Comparison of ENCODE assay signal across 14 mouse cellular contexts in genomic region chr2:167275856-167276255, GRCm38 (mm10). TPM values are rescaled to one million over a fixed set of nuclear protein-coding genes. Genes with fewer than 3 reads are reported as not detected.
DNase-seq lines count a peak whose midpoint lies in the region; ATAC-seq and TF ChIP-seq lines count a peak whose summit lies in the region.
"Had no signal": no experiment of that assay in that cellular context is flagged by ENCODE, and none has a peak within 500 bp of the region (broad histone marks: within the 10 kb centered on the region; RNA-seq: fewer than 3 reads in every experiment).

No protein-coding gene starts in this region.

- no peak overlapping the region for H3K4me3 ChIP-seq in heart, adult 2 months
- H3K4me3 ChIP-seq in lung, postnatal 0 days (ENCODE audit: low read depth, low read length), result no peak overlapping the region
- H3K4me3 ChIP-seq: heart, embryonic 13.5 days; kidney, embryonic 15.5 days; midbrain, embryonic 15.5 days; neural tube, embryonic 12.5 days had no signal

- H3K36me3 ChIP-seq in heart, adult 2 months (ENCODE audit: control insufficient read depth, insufficient read depth, low read length), result no peaks in the 10 kb centered on the region
- H3K36me3 ChIP-seq in lung, postnatal 0 days (ENCODE audit: insufficient read depth, low read length), result no peaks in the 10 kb centered on the region
- H3K36me3 ChIP-seq: heart, embryonic 13.5 days; kidney, embryonic 15.5 days; midbrain, embryonic 15.5 days; neural tube, embryonic 12.5 days had no signal

- no peaks in the 10 kb centered on the region; the same call in 1 of the 2 replicates for H3K27me3 ChIP-seq in heart, adult 2 months (ENCODE audit: control insufficient read depth, insufficient read depth, low read length)
- no peaks in the 10 kb centered on the region for H3K27me3 ChIP-seq in lung, postnatal 0 days (replicated peaks; ENCODE audit: insufficient read depth, low read length)
- H3K27me3 ChIP-seq: neural tube, embryonic 12.5 days had no signal

- no peak overlapping the region for H3K4me2 ChIP-seq in lung, postnatal 0 days (replicated peaks; ENCODE audit: low read depth, low read length)
- H3K4me2 ChIP-seq: heart, embryonic 13.5 days; hindbrain, embryonic 14.5 days; kidney, embryonic 15.5 days; midbrain, embryonic 15.5 days; neural tube, embryonic 12.5 days had no signal

- TF ChIP-seq EP300 in heart, adult 2 months (IDR thresholded peaks at IDR 0.05; ENCODE audit: insufficient read depth, low read depth, low read length), result no peak
- no peak for TF ChIP-seq EP300 in lung, postnatal 0 days (IDR thresholded peaks at IDR 0.05)

- no peak for TF ChIP-seq POLR2A in heart, adult 2 months (IDR thresholded peaks at IDR 0.05; ENCODE audit: insufficient read depth, low read depth, low read length)

- H3K4me1 ChIP-seq in heart, adult 2 months (ENCODE audit: control insufficient read depth, insufficient read depth, low read length), result no peaks in the 10 kb centered on the region; the same call in 1 of the 2 replicates
- H3K4me1 ChIP-seq in lung, postnatal 0 days (ENCODE audit: insufficient read depth, low read depth, low read length), result no peaks in the 10 kb centered on the region
- H3K4me1 ChIP-seq: heart, embryonic 13.5 days; midbrain, embryonic 15.5 days; neural tube, embryonic 12.5 days had no signal

- WGBS in heart, adult 2 months, result 84% methylated on average over 10 of the region's 10 CpGs
- WGBS in lung, postnatal 0 days, result 83% methylated on average over 10 of the region's 10 CpGs

- H3K27ac ChIP-seq in heart, adult 2 months, result no peak overlapping the region
- no peak overlapping the region for H3K27ac ChIP-seq in lung, postnatal 0 days (ENCODE audit: low read length)
- H3K27ac ChIP-seq: heart, embryonic 13.5 days; hindbrain, embryonic 14.5 days; kidney, embryonic 15.5 days; midbrain, embryonic 15.5 days; neural tube, embryonic 12.5 days had no signal

- no peak for ATAC-seq in lung, postnatal 0 days
- ATAC-seq: midbrain, embryonic 15.5 days had no signal

- intact Hi-C loops in heart, adult 2 months (cut with DNase I), result no loop called here

- no peaks in the 10 kb centered on the region for H3K9me3 ChIP-seq in lung, postnatal 0 days (ENCODE audit: low read length)
- H3K9me3 ChIP-seq: heart, embryonic 13.5 days; kidney, embryonic 15.5 days; midbrain, embryonic 15.5 days; neural tube, embryonic 12.5 days had no signal

- no peak overlapping the region for H3K9ac ChIP-seq in heart, adult 2 months (ENCODE audit: low read depth, low read length)
- H3K9ac ChIP-seq in lung, postnatal 0 days (replicated peaks; ENCODE audit: low read depth), result no peak overlapping the region
- H3K9ac ChIP-seq: heart, embryonic 13.5 days; hindbrain, embryonic 14.5 days; kidney, embryonic 15.5 days; midbrain, embryonic 15.5 days; neural tube, embryonic 12.5 days had no signal

- TF ChIP-seq CTCF in heart, adult 2 months (IDR thresholded peaks at IDR 0.05), result no peak
- TF ChIP-seq CTCF in lung, postnatal 0 days (IDR thresholded peaks at IDR 0.05), result no peak

- no peaks in the 10 kb centered on the region for H3K79me2 ChIP-seq in heart, adult 2 months (replicated peaks; ENCODE audit: control insufficient read depth, insufficient read depth, low read length)

- peak; percentile 1 to 13 for DNase-seq in heart, adult 2 months
- DNase-seq in heart, adult 8-10 months (ENCODE audit: low spot score), result no peak
- DNase-seq in lung, postnatal 4 days, result peak; percentile 3 to 14
- no peak for DNase-seq in lung, postnatal 0 days (ENCODE audit: low spot score)
- DNase-seq in gastrocnemius, postnatal 25 days, result peak; percentile 2
- peak; percentile 40 for DNase-seq in testis, postnatal 10 days (ENCODE audit: low spot score)
- DNase-seq in yolk sac, embryonic 10.5 days (ENCODE audit: low spot score), result no peak
- DNase-seq: cerebellum, adult 9-11 months; lung, postnatal 14 days had no signal

RNA-seq across cellular contexts. Expression of gene Ptgis, which starts 35.5 kb away (rescaled TPM):
- total RNA-seq in heart, adult 2 months (2021), result 10 to 100 TPM; 16.3 to 17.7 TPM
- 31.3 and 32.1 TPM in 2 replicates for polyA plus RNA-seq in heart, adult 2 months (2012; rRNA removed)
- 10 to 100 TPM; 14.5 to 23.5 (median 16.9) TPM for total RNA-seq in heart, adult 8-10 months (2022)
- 32.7 and 37.9 TPM in 2 replicates for polyA plus RNA-seq in lung, postnatal 0 days (2015; fragmentation: Nextera tagmentation; extraction: Ambion mirVana)
- 1 to 10 TPM; 4.2 to 5.5 TPM for total RNA-seq in gastrocnemius, postnatal 25 days (2021)

Comparison
In these comparisons a context has a peak if more than half of its experiments do, and no peak if none do; other contexts are left out.
1. DNase-seq: peak in heart, adult 2 months (2 of 2), lung, postnatal 4 days (2 of 2), gastrocnemius, postnatal 25 days (single experiment) and testis, postnatal 10 days (single experiment); none in heart, adult 8-10 months (single experiment), lung, postnatal 0 days (single experiment) and yolk sac, embryonic 10.5 days (single experiment).